Mouse (Mus musculus): ENCODE measurements around the gene Egfem1.

Egfem1 gene

DNA sequence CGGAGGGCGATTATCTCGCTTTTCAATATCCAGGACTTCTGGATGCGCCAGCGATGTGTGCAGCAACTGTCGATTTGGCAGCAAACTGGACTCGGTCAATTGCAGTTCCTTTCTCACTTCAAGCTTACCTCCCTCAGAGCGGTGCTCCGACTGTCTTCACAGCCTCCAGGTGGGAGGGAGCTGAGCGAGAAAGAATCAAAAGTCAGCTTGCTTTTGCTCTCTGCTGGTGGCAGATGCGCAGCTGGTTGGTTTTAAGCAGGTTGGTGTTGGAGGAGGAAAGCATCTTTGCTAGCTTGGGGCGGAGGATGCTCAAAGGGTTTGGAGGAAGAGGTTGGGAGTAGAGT lies at the start of gene Egfem1:
Egfem1 (plus strand) TSS at position 72 of the 344 bp plus-strand sequence.
- no peak for DNase-seq (ENCODE audit: low spot score in 2 of 2)

DNA sequence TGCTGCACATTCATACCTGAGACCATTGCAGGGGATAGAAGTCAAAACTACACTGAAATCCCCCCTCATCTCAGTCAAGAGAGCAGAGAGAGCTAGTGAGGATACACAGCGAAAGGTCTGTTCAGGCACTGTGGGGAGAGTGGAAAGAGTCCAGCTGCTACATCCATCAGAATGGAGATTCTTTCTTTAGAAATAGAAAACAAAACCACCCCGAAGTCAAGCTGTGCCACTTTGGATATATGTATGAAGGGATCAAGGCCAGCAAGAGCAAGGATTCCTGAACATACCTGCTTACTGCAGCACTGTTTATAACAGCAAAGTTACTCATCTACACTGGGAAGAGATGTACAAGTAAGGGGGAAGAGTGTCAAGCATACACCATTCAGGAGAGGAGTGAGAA lies 48.7 kb upstream of the Egfem1 start:
- DNase-seq (ENCODE audit: low spot score in 2 of 2), result no peak

DNA sequence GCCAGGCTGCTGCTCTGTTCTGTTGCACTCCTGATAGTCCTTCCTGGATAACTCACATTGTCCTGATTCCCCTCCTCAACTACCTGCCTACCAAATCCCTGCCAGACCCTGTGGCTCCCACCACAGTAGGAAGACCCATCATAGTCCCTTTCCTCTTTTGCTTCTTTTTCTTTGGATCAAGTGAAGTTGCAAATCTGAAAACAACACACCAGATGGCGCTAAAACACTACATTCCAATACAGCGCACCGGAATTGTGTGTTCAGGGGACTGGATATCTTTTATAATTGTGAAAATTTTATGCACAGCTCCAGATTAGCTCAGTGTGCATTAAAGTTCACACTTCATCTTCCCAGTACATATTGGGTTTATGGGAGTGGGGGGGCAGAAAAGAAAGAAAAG lies 45.7 kb upstream of the Egfem1 start:
- no peak for DNase-seq (ENCODE audit: low spot score in 2 of 2)

DNA sequence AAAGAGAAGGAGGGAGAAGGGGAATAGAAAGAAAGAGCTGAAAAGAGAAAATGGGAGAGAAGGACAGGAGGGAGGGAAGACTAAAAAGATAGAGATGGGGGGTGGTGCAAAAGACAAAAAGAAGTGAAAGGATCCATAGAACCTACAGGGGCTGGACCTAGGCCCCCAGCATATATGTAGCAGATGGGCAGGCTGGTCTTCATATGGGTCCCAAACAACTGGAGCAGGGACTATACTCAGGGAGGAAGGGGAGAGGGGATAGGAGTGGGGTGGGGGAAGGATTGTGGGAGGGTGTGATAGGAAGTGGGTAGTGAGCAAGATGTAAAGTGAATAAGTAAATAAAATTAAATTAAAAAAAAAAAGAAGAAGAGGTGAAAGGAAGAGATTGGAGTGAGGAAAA lies 45.2 kb upstream of the Egfem1 start:
- no peak for DNase-seq (ENCODE audit: low spot score in 2 of 2)

DNA sequence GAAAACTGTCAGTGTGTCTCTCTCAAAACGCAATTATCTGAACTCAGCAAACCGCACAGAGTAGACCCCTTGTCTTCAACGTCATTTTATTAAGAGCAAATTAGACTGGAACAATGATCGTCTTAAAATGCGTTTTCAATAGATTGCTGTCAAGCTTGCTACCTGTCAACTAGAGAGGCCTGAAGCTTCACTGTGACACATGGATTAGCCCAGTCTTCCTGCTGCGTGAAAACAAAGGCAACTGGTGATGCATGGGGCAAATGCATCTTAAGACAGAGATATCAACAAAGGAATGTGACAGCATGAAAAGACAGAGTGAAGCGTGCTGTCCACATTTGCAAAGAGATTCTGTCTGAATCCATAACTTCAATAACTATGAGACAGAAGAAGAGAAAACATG lies 41.8 kb upstream of the Egfem1 start:
- DNase-seq (ENCODE audit: low spot score in 2 of 2), result no peak

DNA sequence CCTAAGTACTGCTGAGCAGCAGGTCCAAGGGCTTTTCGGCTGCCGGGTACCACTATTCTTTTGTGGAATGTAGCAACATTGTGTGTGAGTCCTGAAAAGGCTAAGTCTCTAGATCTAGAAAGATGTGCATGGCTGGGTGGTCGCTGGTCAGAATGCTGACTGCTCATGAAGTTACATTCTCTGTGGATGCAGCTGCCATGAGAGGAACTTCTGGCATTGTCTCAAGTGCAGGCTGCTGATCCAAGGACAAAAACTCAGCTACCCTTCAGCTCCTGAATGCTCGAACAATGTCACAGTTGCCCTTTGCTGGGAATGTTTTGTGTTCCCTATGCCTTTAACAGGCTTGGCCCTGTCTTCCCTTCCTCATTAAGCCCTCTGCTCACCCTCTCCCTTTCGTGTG lies 35.5 kb upstream of the Egfem1 start:
- DNase-seq (ENCODE audit: low spot score in 2 of 2), result no peak

DNA sequence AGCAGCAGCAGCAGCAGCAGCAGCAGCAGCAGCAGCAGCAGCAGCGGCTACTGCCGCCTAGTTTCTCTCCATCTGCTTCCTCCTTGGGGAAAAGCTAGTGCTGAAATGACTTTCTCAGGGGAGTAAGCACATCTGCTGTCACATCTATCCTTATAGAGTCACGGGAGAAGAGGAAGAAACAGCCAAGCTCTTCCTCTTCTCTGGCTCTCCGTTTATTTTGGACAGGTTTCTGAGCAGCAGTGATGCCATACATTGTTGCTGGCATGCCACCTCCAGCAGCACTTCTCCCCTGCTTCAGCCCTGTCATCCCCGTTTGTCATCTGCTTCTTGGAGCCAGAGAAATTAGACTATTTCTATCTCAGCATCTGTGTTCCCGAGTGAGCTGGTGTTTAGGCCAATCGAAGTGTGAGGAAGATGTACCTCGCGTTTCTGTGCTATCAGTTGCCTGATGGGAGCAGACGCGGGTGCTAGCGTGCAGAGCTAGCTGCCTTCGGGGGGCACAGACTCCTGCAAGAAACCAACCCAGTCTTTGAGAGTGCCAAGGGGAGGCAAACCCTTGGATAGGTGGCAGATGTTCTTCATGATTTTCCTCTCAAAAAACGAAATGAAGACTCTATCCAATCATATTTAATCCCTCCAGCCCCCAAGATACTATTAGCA lies 34.4 kb upstream of the Egfem1 start:
- no peak for DNase-seq (ENCODE audit: low spot score in 2 of 2)

DNA sequence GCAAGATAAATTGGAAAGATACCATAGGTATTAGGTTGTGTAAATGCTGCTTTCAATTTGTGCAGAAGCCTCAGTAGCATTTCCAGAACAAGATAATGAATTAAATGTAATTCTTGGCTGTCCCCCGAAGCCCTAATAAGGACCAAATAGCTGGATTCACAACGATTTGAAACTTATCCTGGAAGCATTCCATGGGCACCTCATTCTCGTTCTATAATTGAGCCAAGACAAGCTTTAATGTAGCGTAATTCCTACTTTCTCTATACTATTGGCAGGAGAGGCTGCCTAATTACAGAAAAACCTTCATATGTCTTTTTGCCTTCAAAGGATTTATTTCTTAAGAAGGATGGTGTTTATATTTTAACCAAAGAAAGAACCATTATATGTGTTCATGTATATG lies 18.7 kb upstream of the Egfem1 start:
- DNase-seq (ENCODE audit: low spot score in 2 of 2), result no peak

DNA sequence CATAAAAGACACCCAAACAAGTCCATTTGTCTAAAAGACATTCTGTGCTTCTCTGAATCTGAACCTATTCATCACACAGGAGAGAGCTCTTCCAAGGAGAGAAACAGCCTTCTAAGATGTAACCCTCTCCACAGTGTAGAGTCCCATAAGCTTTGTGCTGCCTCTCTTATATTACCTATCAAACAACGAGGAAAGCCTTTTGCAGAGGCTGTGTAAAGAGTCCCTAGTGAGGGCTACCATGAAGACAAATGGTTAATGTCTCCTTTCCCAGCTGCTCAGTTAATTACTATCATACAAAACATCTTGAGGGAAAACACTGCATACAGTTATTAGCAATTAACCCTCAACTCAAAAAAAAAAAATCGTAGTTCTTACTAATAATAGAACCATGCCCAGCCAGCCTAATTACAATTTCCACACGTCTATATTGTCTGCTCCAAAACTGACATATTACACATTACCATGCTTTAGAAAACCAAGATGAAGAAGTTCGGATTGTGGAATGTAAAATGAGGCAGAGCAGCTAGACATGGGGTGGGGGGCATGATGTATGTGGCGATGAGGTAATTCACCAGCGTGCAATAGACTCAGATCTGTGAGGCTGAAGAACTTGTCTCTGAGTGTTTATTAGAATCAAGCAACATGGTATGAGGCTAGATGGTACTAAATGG lies 13.3 kb upstream of the Egfem1 start:
- DNase-seq (ENCODE audit: low spot score in 2 of 2), result no peak

DNA sequence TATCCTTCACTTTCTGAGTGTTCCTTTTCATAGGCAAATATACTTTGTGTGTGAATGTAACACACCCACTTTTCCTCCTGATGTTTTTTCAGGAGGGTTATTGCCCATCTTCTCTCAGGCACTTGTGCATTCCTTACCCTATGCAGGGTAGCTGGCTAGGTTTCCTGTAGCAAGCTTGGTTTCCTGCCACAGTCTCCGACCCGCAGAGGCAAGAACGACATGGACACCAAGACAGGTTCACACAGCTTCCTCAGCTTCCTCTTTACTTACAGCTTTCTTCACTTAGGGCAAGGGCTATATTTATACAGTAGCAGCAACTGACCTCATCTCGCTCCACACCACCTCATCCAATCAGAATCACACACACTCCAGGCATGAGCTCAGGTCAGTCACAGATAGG lies 10.5 kb upstream of the Egfem1 start:
- no peak for DNase-seq (ENCODE audit: low spot score in 2 of 2)

DNA sequence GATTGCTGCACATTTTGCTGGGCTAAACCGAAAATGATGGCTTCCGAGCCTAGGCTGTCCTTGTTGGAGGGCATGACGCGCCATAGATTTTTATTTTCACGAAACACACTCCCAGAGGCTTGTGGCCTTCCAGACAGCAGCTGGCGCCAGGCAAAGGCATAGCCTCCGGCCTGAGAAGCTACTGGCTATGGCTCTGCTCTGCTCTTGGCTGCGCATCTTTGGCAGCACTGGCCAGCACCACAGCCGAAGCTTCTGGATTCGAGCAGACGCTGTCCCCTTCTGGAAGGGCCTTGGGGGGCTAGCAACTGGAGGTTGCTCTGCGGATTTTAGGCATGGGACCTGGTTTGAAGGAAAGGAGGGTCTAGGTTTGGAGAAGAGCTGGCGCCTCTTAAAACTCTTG lies 306 bp upstream of the Egfem1 start:
- DNase-seq (ENCODE audit: low spot score in 2 of 2), result no peak

DNA sequence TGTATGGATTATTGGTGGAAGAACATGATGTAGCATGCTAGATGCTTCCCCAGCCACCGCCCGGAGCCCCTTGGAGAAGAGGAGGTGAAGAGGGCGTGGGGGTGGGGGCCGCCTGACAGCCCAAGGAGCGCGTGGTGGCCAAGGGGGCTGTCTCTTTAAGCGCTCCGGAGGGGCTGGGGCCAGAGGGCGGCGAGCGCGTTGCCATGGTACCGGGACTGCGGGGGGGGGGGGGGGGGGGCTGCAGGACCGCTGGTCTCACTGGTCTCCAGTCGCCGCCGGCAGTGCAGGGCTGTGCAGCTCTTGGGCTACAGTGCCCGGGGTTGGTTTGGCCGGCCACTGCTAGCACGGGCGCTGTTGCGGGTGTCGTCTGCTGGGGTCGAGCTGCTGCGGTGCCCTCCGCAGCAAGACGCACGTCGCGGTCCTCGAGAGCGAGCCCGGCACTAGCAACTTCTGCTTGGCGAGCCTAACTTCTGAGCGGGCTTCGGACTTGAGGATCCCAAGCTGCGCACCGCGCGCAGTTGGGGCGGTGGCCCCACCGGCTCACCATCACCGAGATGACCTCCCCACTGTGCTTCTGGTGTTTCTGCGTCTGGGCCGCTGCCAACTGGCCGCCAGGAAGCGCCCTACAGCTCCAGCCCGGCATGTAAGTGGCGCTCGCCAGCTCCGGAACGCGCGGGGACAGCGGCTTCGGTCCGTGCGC lies 623 bp downstream of the Egfem1 start:
- no peak for DNase-seq (ENCODE audit: low spot score in 2 of 2)

DNA sequence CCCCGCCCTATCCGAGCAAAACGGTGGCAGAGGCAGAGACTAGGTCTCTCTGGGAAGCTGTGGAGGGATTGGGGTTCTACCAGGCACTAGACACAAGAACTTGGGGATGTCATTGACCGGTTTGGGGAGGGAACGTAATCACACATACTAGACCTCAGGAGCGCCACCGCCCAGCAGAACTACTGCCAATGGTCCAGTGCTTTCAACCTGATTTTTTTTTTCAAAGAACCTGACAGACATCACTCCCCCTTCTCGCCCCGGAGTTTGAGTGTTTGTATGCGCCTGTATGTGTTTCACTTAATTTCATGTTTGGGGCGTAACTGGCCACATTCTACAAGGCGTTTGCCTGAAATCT lies 1.1 kb downstream of the Egfem1 start:
- no peak for DNase-seq (ENCODE audit: low spot score in 2 of 2)

DNA sequence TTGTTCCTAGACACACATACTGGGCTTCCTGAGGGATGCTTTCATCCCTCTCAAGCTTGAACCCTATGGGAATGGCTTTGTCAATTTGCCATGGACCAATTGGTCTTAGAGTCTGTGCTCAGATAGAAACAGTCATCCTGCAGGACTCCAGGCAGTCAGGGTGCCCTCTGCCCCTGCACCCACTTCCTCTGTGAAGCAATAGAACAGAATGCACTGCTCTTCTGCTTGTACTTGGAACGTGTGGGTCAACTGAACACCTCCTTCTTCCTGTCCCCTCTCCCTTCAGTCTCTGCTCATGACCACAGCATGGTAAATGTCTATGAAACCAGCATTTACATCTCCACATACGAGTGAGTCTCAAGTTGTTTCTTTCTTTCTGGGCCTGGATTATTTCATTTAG lies 16.6 kb downstream of the Egfem1 start:
- no peak for DNase-seq (ENCODE audit: low spot score in 2 of 2)

DNA sequence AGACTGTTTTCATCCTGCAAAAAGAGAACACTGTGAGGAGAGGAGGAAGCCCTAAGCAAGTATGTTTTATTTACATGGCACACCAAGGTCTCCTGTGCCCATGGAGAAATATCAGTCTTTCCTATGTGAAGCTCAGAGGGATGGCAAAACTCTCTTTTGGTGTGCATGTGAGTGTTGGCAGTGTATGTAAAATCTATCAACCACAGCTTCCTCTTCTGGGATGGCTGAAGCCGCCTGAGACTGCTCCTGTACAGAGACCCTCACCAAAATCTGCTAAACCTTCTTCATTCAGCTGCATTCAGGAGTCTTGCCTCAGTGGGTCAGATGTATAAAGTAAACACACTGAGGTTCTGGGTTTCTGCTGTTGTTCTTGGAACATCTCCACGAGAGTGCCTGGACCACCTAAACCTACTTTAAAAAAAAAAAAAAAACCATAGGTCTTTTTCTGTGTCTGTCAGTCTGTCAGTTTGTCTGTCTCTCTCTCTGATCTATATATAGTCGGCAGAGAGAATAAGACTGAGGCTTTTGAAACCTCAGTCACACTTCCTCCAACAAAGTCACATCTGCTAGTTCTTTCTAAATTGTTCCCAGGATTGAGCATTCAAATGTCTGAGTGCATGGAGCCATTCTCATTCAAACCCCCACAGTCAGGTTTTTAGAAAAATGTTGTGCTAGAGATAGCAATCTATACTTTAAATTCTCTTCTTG lies 24.3 kb downstream of the Egfem1 start:
- no peak for DNase-seq (ENCODE audit: low spot score in 2 of 2)

DNA sequence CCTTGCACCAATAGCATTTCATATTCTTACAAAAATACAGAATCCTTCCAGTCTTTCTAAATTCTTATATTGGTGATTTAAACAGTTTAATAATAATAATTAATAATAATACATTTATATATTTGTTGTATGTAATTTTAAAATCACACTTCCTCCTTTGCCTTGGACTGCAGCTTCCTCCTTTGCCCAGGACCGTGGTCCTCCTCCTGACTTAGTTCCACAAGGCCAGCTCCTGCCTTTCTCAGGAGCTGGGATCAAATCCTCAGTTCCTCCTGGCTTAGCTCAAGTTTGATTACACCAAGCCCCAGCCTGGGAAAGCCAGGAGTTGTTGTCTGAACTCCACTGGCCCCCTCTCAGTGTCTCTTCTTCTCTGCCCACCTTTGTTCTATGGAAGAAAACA lies 25.3 kb downstream of the Egfem1 start:
- DNase-seq (ENCODE audit: low spot score in 2 of 2), result no peak

DNA sequence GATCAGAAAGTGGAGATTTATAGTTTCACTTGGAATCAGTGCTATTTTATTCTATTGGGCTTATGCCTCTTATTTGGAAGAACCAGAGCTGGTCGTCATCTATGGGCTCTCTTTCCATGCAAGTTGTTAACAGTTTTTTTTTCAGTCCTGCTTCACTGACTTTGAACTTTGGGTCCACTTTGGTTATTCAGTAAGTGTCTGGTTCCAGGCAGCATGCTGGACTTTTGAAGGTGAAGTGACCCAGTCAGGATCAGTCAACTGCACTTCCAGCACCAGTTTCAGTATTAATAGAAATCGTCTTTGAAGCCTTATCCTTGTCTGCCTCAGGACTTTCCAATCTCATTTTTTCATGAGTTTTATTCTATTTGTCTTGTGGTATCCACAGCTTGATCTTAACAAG lies 28.5 kb downstream of the Egfem1 start:
- no peak for DNase-seq (ENCODE audit: low spot score in 2 of 2)

DNA sequence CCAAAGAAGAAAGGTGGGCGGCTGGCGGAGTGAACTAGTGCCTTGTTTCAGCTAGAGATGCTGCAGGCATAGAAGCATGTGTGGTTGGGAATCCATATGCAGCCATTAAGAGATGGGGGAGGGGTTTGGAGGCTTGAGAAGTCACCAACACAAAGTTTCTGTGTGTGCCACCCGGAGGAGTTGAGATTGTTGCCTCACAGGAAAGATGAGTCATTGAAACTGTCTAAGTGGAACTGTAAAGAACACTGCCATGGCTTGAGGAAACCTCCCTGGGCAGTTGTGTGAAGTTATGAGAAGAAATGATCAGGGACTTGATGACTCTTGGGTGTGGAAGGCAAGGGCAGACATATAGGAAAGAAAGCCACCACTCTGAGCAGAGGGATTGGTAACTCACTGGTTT lies 32.7 kb downstream of the Egfem1 start:
- DNase-seq (ENCODE audit: low spot score in 2 of 2), result no peak

DNA sequence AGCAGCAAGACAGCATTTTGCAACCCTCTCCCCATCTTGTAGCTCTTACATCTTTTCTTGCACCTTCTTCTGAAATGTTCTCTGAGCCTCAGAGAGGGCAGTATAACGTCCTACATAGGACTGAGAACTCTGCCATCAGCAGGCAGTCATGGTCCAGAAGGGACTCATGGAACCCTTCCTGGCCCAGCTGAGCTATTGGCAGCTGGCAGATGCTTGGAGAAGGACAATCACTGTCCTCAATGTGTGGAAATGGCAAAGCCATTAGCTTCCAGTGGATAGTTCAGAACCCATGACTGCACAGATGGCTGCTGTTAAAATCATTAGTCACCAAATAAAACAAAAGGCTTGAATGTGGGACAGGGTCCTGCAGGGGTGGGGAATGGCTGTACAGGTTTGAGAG lies 35.6 kb downstream of the Egfem1 start:
- DNase-seq (ENCODE audit: low spot score in 2 of 2), result no peak

DNA sequence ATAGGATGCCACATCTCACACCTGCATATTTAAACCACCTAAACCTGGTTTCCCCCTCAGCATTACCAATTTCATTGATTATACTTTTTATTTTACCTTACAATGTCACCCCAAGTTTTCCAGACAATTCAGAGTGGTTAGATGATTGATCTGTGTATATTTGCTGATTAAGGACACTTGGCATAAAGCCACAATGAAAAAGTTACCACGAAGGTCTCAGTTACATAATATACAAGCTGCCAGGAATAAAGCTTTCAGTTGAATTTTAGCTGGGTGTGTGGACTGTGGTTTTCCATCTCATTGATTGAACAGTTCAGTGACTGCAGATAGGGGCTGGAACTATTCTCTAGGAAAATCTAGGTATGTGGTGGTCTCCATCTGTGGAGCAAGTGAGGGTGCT lies 40.7 kb downstream of the Egfem1 start:
- no peak for DNase-seq (ENCODE audit: low spot score in 2 of 2)

DNA sequence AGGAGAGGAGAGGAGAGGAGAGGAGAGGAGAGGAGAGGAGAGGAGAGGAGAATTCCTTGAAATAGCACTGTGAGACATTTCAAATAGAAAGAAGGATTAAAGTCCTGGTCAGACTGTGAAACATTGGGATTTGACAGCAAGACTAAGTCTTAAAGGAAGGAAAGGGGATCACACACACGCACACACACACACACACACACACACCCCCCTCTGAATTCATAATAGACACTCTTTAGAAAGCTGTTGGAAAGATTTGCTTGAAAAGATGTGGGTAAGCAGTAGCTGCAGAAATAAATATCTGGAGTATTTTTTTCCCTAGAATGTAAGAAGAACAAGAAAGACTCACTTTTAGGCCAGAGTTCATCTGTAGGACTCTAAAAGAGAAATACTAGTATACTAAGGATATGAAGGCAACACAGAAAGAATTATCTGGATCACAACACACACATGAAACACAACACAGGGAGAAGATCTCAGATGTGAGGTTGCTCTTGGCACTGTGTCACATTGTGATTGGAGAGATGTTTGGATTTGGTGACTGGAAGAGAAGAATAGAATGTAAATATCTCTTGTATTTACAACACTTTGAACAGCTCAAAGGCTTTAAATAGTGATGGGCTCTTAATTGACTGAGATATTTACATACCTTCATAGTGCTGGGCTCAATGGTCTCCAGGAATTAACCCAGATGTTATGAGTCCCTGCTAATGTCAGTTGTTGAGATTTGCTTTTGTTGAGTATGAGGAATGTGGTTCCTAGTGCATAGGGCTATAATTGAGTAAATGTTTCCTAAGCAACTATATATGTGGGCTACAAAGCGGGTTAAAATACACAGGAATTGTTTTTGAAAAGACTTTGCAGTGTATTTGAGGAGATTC lies 50.5 kb downstream of the Egfem1 start:
- no peak for DNase-seq (ENCODE audit: low spot score in 2 of 2)

DNA sequence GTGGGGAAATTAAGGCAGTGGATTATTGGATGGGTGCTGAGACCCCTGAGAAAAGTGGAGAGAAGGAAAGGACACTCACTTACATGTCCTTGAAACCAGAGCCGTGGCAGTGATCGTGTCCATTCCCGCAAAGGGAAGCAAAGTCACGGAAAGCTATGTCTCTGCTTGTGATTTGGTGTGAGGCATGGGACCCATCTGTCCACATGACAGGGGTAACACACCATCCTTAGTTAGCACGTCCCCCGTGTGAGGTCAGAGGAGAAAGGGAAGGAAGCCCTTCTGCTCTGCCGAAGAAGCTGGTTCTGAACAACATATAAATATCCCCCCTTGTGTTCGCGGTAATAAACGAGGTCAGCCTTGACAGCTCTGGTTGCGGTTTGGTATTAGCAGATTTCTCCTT lies 52.7 kb downstream of the Egfem1 start:
- no peak for DNase-seq (ENCODE audit: low spot score in 2 of 2)
